Mouse (Mus musculus) lung, embryonic 14.5 days (tissue): ENCODE measurements at regions not wholly inside any gene's neighbourhood (a gene's known extent, or its start where the extent isn't known, plus 50 kb on each side); places are given as distances from the start of the nearest gene placed in this dataset.

Experiments
- ATAC-seq: fragments of 200-750 bp; cut with Nextera tagmentation; 2 replicates; pipeline ENCODE4 v1.8.0; 2017; ENCODE audit warnings: mild to moderate bottlenecking, moderate TSS enrichment, moderate library complexity; ENCODE audit not compliant: insufficient read depth
- DNase-seq: peaks from one replicate; pipeline ENCODE4 v3.0.0-alpha.2; 2015
- H3K27ac ChIP-seq: fragments of 300-500 bp; sonication (generic); 2 replicates; pipeline ENCODE4 v1.5.1; 2014; ENCODE audit warnings: low read depth, mild to moderate bottlenecking, moderate library complexity
- H3K27me3 ChIP-seq: fragments of 300-500 bp; sonication (generic); 2 replicates; pipeline ENCODE4 v1.6.1; 2014; ENCODE audit warnings: low read length, control low read depth; ENCODE audit not compliant: insufficient read depth
- H3K36me3 ChIP-seq: fragments of 300-500 bp; sonication (generic); 2 replicates; pipeline ENCODE4 v1.6.1; 2014; ENCODE audit warnings: control low read depth; ENCODE audit not compliant: insufficient read depth
- H3K4me1 ChIP-seq: fragments of 300-500 bp; sonication (generic); 2 replicates; pipeline ENCODE4 v1.6.1; 2014; ENCODE audit warnings: antibody characterized with exemption, control low read depth; ENCODE audit not compliant: insufficient read depth
- H3K4me2 ChIP-seq: fragments of 300-500 bp; sonication (generic); 2 replicates; pipeline ENCODE4 v1.6.1; 2014; ENCODE audit warnings: mild to moderate bottlenecking
- H3K4me3 ChIP-seq: fragments of 300-500 bp; sonication (generic); 2 replicates; pipeline ENCODE4 v1.5.1; 2014; ENCODE audit warnings: low read depth, low read length
- H3K9ac ChIP-seq: fragments of 300-500 bp; sonication (generic); 2 replicates; pipeline ENCODE4 v1.6.1; 2014
- H3K9me3 ChIP-seq: fragments of 300-500 bp; sonication (generic); 2 replicates; pipeline ENCODE4 v1.6.1; 2016; ENCODE audit warnings: low read depth, low read length, control low read depth
- CTCF ChIP-seq: IDR thresholded peaks from 2 replicates; pipeline ENCODE4 v1.5.1; 2016; ENCODE audit warnings: antibody characterized with exemption, low read depth
- WGBS: fragments of 180-500 bp; shearing (Covaris S2); extraction: QIAGEN DNeasy Blood & Tissue Kit; methylation state at CpG from one replicate; pipeline ENCODE4 v1.1.7; 2014; 5-methylcytosine and 5-hydroxymethylcytosine counted together

DNA sequence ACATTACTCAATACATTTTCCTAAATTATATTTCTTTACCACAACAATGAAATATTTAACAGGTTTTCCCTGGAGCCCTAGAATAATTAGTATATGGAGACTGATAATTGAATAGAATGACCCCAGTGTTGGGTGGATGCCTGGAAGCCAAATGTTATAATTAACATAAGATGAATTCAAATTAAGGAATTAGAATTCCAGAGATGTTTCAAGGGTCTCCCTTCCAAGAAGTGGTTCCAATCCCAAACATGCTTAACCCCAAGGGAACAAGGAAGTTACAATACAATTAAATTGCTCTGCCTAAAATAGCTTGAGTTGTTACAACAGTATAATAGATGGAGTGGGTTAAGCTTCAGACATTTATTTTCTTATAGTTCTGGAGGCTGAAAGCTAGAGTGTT, 185.3 kb upstream of the Adam34 start:
- DNase-seq (no peak), ATAC-seq (no peak)
- H3K4me1 ChIP-seq, result no peaks in the 10 kb centered on the region
- no peak for TF ChIP-seq CTCF
- no peak overlapping the region for H3K27ac ChIP-seq
- no peak overlapping the region for H3K9ac ChIP-seq
- no peaks in the 10 kb centered on the region for H3K27me3 ChIP-seq
- no peak overlapping the region for H3K4me2 ChIP-seq
- no peaks in the 10 kb centered on the region for H3K9me3 ChIP-seq
- no peaks in the 10 kb centered on the region for H3K36me3 ChIP-seq
- H3K4me3 ChIP-seq, result no peak overlapping the region

DNA sequence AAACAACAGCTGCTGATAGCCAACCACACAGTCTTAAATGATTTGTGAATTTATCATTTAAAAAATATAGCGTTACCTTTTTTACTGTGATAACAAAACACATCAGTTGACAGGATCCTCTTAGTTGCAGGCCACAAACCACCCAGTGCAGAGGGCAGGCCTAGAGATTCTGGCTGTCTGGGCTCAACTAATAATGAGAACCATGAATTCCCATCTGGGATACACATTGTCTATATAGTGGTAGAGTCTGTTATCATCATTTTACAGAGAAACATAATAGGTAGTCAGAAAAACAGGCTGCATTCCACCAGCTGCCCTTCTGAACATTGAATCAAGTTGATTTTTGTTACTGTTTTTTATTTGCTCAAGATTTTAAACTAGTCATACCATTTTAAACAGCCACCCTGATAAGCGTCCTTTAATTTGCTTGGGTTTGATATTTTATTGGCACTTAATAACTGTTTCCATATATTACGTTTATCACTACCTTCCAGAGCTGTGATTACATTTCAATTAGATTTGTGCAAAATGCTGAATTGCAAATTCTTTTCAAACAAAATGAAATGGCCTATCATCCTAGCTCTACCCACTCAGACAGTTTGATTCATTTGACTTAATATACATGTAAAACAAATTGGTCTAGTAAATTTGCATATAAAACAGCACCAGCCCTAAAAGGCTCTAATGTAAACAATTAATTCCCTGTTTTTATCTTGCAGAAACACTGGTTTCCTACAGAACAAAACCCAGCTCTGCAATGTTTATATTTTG, 144.2 kb upstream of the Adam34 start:
- no peak for ATAC-seq
- 70% methylated on average over 3 of the region's 3 CpGs for WGBS

More for the DNA sequence above, 144.2 kb upstream of the Adam34 start:
- peak; percentile 18 for DNase-seq
- Histone ChIP-seq H3K36me3 (no peaks in the 10 kb centered on the region), H3K4me1 (no peaks in the 10 kb centered on the region), H3K27ac (no peak overlapping the region), H3K4me2 (no peak overlapping the region), H3K9me3 (no peaks in the 10 kb centered on the region), H3K9ac (no peak overlapping the region), H3K4me3 (no peak overlapping the region), H3K27me3 (no peaks in the 10 kb centered on the region)
- no peak for TF ChIP-seq CTCF
